Mouse (Mus musculus): ENCODE results near the gene Wdr77.
"Not testable (repeated sequence)": the region's sequence is repeated elsewhere in the genome, so short reads cannot be mapped to it uniquely, and the experiment has no call there.

Wdr77 gene

DNA sequence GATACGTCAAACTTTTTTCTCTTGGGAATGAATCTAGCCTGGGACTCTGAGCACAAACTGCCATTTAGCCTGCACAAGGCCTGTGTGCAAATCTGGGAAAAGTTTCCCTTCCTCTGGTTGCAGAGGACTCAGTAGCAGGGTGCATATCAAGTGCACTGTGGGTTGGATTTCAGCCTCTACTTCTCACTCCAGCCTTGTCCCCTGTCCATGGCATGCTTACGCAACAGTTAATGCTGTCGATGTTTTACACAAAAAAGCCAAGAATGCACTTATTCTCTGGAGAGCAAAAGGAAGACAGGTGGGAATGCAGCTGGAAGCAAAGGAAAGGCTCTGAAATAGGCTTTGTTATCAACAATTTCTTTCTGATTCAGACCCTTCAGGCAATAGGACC is 40.8 kb upstream of the Wdr77 start:
- TF ChIP-seq POU5F1 (IDR thresholded peaks at IDR 0.05; ENCODE audit: borderline replicate concordance, low read length) (no peak), CTCF (conservative IDR thresholded peaks at IDR 0.05; ENCODE audit: low read length) (no peak), NANOG (IDR thresholded peaks at IDR 0.05; ENCODE audit: borderline replicate concordance, low read length) (no peak)
- no peak overlapping the region for H3K4me3 ChIP-seq (replicated peaks; ENCODE audit: low read length)
- peaks cover 7% of the 10 kb centered on the region; the same call in 1 of the 2 replicates for H3K27me3 ChIP-seq (ENCODE audit: insufficient read depth, low read length)
- no peaks in the 10 kb centered on the region for H3K4me1 ChIP-seq (replicated peaks; ENCODE audit: low read depth, low read length)
- no peaks in the 10 kb centered on the region for H3K9me3 ChIP-seq (ENCODE audit: low read length)
- H3K36me3 ChIP-seq (ENCODE audit: insufficient read depth, low read length) = no peaks in the 10 kb centered on the region

GRCm38 (mm10) chr3:105920743-105921142 is 38.4 kb upstream of the Wdr77 start:
- H3K4me3 ChIP-seq (replicated peaks; ENCODE audit: low read length); H3K4me1 ChIP-seq (replicated peaks; ENCODE audit: low read depth, low read length); H3K27me3 ChIP-seq (ENCODE audit: insufficient read depth, low read length); H3K36me3 ChIP-seq (ENCODE audit: insufficient read depth, low read length); H3K9me3 ChIP-seq (ENCODE audit: low read length): not testable (repeated sequence)

- Histone ChIP-seq H3K4me1 (replicated peaks; ENCODE audit: low read depth, low read length) (no peaks in the 10 kb centered on the region), H3K27me3 (ENCODE audit: insufficient read depth, low read length) (no peaks in the 10 kb centered on the region), H3K9me3 (ENCODE audit: low read length) (no peaks in the 10 kb centered on the region), H3K4me3 (replicated peaks; ENCODE audit: low read length) (no peak overlapping the region), H3K36me3 (ENCODE audit: insufficient read depth, low read length) (no peaks in the 10 kb centered on the region)
- TF ChIP-seq NANOG (IDR thresholded peaks at IDR 0.05; ENCODE audit: borderline replicate concordance, low read length) (no peak), CTCF (conservative IDR thresholded peaks at IDR 0.05; ENCODE audit: low read length) (no peak), POU5F1 (IDR thresholded peaks at IDR 0.05; ENCODE audit: borderline replicate concordance, low read length) (no peak)
These were observed 37.2 kb upstream of the Wdr77 start for GRCm38 (mm10) chr3:105921959-105922358.

- TF ChIP-seq POU5F1 (IDR thresholded peaks at IDR 0.05; ENCODE audit: borderline replicate concordance, low read length) = no peak
- no peak for TF ChIP-seq CTCF (conservative IDR thresholded peaks at IDR 0.05; ENCODE audit: low read length)
- Histone ChIP-seq H3K4me3 (replicated peaks; ENCODE audit: low read length) (no peak overlapping the region), H3K4me1 (replicated peaks; ENCODE audit: low read depth, low read length) (peaks cover 22% of the 10 kb centered on the region), H3K9me3 (ENCODE audit: low read length) (no peaks in the 10 kb centered on the region), H3K36me3 (ENCODE audit: insufficient read depth, low read length) (no peaks in the 10 kb centered on the region), H3K27me3 (ENCODE audit: insufficient read depth, low read length) (no peaks in the 10 kb centered on the region)
These were observed 34.6 kb upstream of the Wdr77 start for GRCm38 (mm10) chr3:105924616-105925015.

- TF ChIP-seq NANOG (IDR thresholded peaks at IDR 0.05; ENCODE audit: borderline replicate concordance, low read length) (no peak), POU5F1 (IDR thresholded peaks at IDR 0.05; ENCODE audit: borderline replicate concordance, low read length) (no peak), CTCF (conservative IDR thresholded peaks at IDR 0.05; ENCODE audit: low read length) (no peak)
- H3K36me3 ChIP-seq (ENCODE audit: insufficient read depth, low read length) = no peaks in the 10 kb centered on the region
- H3K4me3 ChIP-seq (replicated peaks; ENCODE audit: low read length) = no peak overlapping the region
- peaks cover 24% of the 10 kb centered on the region for H3K4me1 ChIP-seq (replicated peaks; ENCODE audit: low read depth, low read length)
- no peaks in the 10 kb centered on the region for H3K9me3 ChIP-seq (ENCODE audit: low read length)
- no peaks in the 10 kb centered on the region for H3K27me3 ChIP-seq (ENCODE audit: insufficient read depth, low read length)
These were observed 31.5 kb upstream of the Wdr77 start for GRCm38 (mm10) chr3:105927561-105928194.

GRCm38 (mm10) chr3:105928195-105928569 is 31.0 kb upstream of the Wdr77 start:
- Histone ChIP-seq H3K9me3 (ENCODE audit: low read length) (no peaks in the 10 kb centered on the region), H3K36me3 (ENCODE audit: insufficient read depth, low read length) (no peaks in the 10 kb centered on the region), H3K4me3 (replicated peaks; ENCODE audit: low read length) (no peak overlapping the region), H3K4me1 (replicated peaks; ENCODE audit: low read depth, low read length) (peaks cover 24% of the 10 kb centered on the region), H3K27me3 (ENCODE audit: insufficient read depth, low read length) (no peaks in the 10 kb centered on the region)
- TF ChIP-seq CTCF (conservative IDR thresholded peaks at IDR 0.05; ENCODE audit: low read length) = no peak
- no peak for TF ChIP-seq NANOG (IDR thresholded peaks at IDR 0.05; ENCODE audit: borderline replicate concordance, low read length)
- TF ChIP-seq POU5F1 (IDR thresholded peaks at IDR 0.05; ENCODE audit: borderline replicate concordance, low read length) = no peak

GRCm38 (mm10) chr3:105928781-105929180 is 30.4 kb upstream of the Wdr77 start:
- Histone ChIP-seq H3K27me3 (ENCODE audit: insufficient read depth, low read length) (no peaks in the 10 kb centered on the region), H3K36me3 (ENCODE audit: insufficient read depth, low read length) (no peaks in the 10 kb centered on the region), H3K4me1 (replicated peaks; ENCODE audit: low read depth, low read length) (peaks cover 24% of the 10 kb centered on the region), H3K4me3 (replicated peaks; ENCODE audit: low read length) (no peak overlapping the region), H3K9me3 (ENCODE audit: low read length) (no peaks in the 10 kb centered on the region)
- TF ChIP-seq CTCF (conservative IDR thresholded peaks at IDR 0.05; ENCODE audit: low read length) (no peak), POU5F1 (IDR thresholded peaks at IDR 0.05; ENCODE audit: borderline replicate concordance, low read length) (no peak), NANOG (IDR thresholded peaks at IDR 0.05; ENCODE audit: borderline replicate concordance, low read length) (no peak)

DNA sequence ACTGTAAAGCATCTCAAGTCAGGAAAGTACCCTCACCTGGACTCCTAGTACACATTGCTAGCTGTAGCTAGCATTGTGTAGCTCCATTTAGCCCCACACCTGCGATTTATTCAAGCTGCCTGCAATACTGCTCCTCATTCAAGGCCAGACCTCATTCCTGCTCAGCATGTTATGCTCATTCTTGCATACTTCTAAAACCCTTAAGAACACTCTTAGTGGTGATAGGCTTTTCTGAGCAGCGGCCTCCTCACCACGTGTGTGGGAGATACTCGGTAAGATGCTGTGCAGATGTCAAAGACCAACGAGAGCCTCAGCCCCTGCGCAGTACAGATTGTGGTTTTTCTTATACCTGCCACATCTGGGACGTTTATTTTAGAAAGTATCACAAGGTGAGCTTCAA is 29.3 kb upstream of the Wdr77 start:
- H3K27me3 ChIP-seq (ENCODE audit: insufficient read depth, low read length) = no peaks in the 10 kb centered on the region
- TF ChIP-seq CTCF (conservative IDR thresholded peaks at IDR 0.05; ENCODE audit: low read length) (no peak), POU5F1 (IDR thresholded peaks at IDR 0.05; ENCODE audit: borderline replicate concordance, low read length) (no peak), NANOG (IDR thresholded peaks at IDR 0.05; ENCODE audit: borderline replicate concordance, low read length) (no peak)
- H3K4me3 ChIP-seq (replicated peaks; ENCODE audit: low read length) = no peak overlapping the region
- peaks cover 24% of the 10 kb centered on the region for H3K4me1 ChIP-seq (replicated peaks; ENCODE audit: low read depth, low read length)
- H3K36me3 ChIP-seq (ENCODE audit: insufficient read depth, low read length) = no peaks in the 10 kb centered on the region
- no peaks in the 10 kb centered on the region for H3K9me3 ChIP-seq (ENCODE audit: low read length)

DNA sequence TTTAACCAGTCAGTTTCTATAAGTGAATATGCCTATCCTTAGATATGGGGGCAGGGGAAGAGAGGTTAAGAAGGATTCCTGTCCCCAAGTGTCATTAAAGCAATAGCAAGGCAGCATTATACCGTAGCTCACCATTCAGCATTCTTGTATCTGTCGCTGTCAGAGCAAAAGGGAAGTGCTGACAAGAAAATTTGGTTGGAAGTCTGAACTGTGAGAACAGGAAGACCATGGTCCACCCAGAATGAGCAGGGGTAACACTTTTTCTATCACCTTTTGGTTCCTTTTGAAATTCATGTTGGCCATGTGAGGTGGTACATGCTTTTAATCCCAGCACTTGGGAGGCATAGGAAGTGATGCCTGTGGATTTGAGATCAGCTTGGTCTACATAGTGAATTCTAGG is 28.1 kb upstream of the Wdr77 start:
- TF ChIP-seq NANOG (IDR thresholded peaks at IDR 0.05; ENCODE audit: borderline replicate concordance, low read length) (no peak), POU5F1 (IDR thresholded peaks at IDR 0.05; ENCODE audit: borderline replicate concordance, low read length) (no peak), CTCF (conservative IDR thresholded peaks at IDR 0.05; ENCODE audit: low read length) (no peak)
- Histone ChIP-seq H3K27me3 (ENCODE audit: insufficient read depth, low read length) (no peaks in the 10 kb centered on the region), H3K4me3 (replicated peaks; ENCODE audit: low read length) (no peak overlapping the region), H3K4me1 (replicated peaks; ENCODE audit: low read depth, low read length) (peaks cover 24% of the 10 kb centered on the region), H3K9me3 (ENCODE audit: low read length) (no peaks in the 10 kb centered on the region), H3K36me3 (ENCODE audit: insufficient read depth, low read length) (no peaks in the 10 kb centered on the region)

Data from E14TG2a.4 (cell line).